Mouse (Mus musculus) hindbrain, embryonic 11.5 days (tissue): Measurements from ENCODE around the gene Sap30bp. TPM values are rescaled to one million over a fixed set of nuclear protein-coding genes. Genes with fewer than 3 reads are reported as not detected.

ENCODE experiments used
- ATAC-seq: fragments of 200-750 bp; cut with Nextera tagmentation; 2 replicates; pipeline ENCODE4 v1.8.0; 2017; ENCODE audit warnings: mild to moderate bottlenecking, moderate TSS enrichment, moderate library complexity; ENCODE audit not compliant: low FRiP score
- DNase-seq: peaks from one replicate; pipeline ENCODE4 v3.0.0-alpha.2; 2015; ENCODE audit warnings: low spot score
- H3K27ac ChIP-seq: fragments of 300-500 bp; sonication (generic); 2 replicates; pipeline ENCODE4 v1.5.1; 2014; ENCODE audit warnings: mild to moderate bottlenecking, low read depth, low read length
- H3K27me3 ChIP-seq: fragments of 300-500 bp; sonication (generic); 2 replicates; pipeline ENCODE4 v1.6.1; 2014; ENCODE audit warnings: mild to moderate bottlenecking, low read length, moderate library complexity, mixed read lengths; ENCODE audit not compliant: control insufficient read depth, insufficient read depth
- H3K36me3 ChIP-seq: fragments of 300-500 bp; sonication (generic); 2 replicates; pipeline ENCODE4 v1.6.1; 2014; ENCODE audit warnings: mild to moderate bottlenecking, low read length, moderate library complexity, mixed read lengths; ENCODE audit not compliant: control insufficient read depth, insufficient read depth
- H3K4me1 ChIP-seq: fragments of 300-500 bp; sonication (generic); replicated peaks from 2 replicates; pipeline ENCODE4 v1.6.1; 2014; ENCODE audit warnings: low read length, mixed read lengths; ENCODE audit not compliant: control insufficient read depth, insufficient read depth
- H3K4me2 ChIP-seq: fragments of 300-500 bp; sonication (generic); replicated peaks from 2 replicates; pipeline ENCODE4 v1.6.1; 2014; ENCODE audit warnings: mild to moderate bottlenecking, low read depth, low read length
- H3K4me3 ChIP-seq: fragments of 300-500 bp; sonication (generic); 2 replicates; pipeline ENCODE4 v1.5.1; 2014; ENCODE audit warnings: low read depth, low read length
- H3K9ac ChIP-seq: fragments of 300-500 bp; sonication (generic); 2 replicates; pipeline ENCODE4 v1.6.1; 2014; ENCODE audit warnings: low read depth, low read length
- H3K9me3 ChIP-seq: fragments of 300-500 bp; sonication (generic); 2 replicates; pipeline ENCODE4 v1.6.1; 2016; ENCODE audit warnings: low read length; ENCODE audit not compliant: control insufficient read depth
- WGBS: fragments of 180-500 bp; shearing (Covaris S2); extraction: QIAGEN DNeasy Blood & Tissue Kit; methylation state at CpG from one replicate; pipeline ENCODE4 v1.1.7; 2014; 5-methylcytosine and 5-hydroxymethylcytosine counted together
- polyA plus RNA-seq: library from polyadenylated mRNA; unstranded; fragments of >200 nt; fragmentation: Nextera tagmentation; extraction: Ambion mirVana; gene quantifications from 2 replicates; pipeline ENCODE4 v1.2.1, GENCODE M21; 2014

The Sap30bp gene
- polyA plus RNA-seq, 1 experiment from 2014 or later, result 57.1 TPM

GRCm38 (mm10) chr11:116014821-116015220 is 81.7 kb downstream of the Sap30bp start:
- H3K36me3 ChIP-seq, result no peaks in the 10 kb centered on the region
- 72% methylated on average over 8 of the region's 8 CpGs for WGBS
- H3K9ac ChIP-seq, result no peak overlapping the region
- DNase-seq (no peak), ATAC-seq (no peak)
- no peaks in the 10 kb centered on the region for H3K9me3 ChIP-seq
- H3K4me1 ChIP-seq, result no peaks in the 10 kb centered on the region; the same call in 1 of the 2 replicates
- H3K27me3 ChIP-seq, result no peaks in the 10 kb centered on the region
- no peak overlapping the region for H3K4me3 ChIP-seq
- H3K4me2 ChIP-seq, result no peak overlapping the region
- H3K27ac ChIP-seq, result no peak overlapping the region

Other genes starting within 250 kb of the Sap30bp start
- gene Grb2, start 224.7 kb upstream of the Sap30bp start, polyA plus RNA-seq, result 76.7 and 79.2 TPM in 2 replicates
- gene Tmem94, start 167.8 kb upstream of the Sap30bp start, polyA plus RNA-seq, result 15.5 and 16.4 TPM in 2 replicates
- 12.2 and 12.9 TPM in 2 replicates for gene Caskin2, start 119.6 kb upstream of the Sap30bp start, polyA plus RNA-seq
- 17.9 and 21.3 TPM in 2 replicates for gene Tsen54, start 118.6 kb upstream of the Sap30bp start, polyA plus RNA-seq
- gene Llgl2, start 109.2 kb upstream of the Sap30bp start, polyA plus RNA-seq, result 3.8 and 5.4 TPM in 2 replicates
- gene Myo15b, start 74.9 kb upstream of the Sap30bp start, polyA plus RNA-seq, result 0.09 TPM in 1 of 2 replicates, not detected in the other
- gene Smim5, start 33.3 kb upstream of the Sap30bp start, polyA plus RNA-seq, result 3.4 and 3.8 TPM in 2 replicates
- 0.40 and 0.65 TPM in 2 replicates for gene Smim6, start 21.3 kb upstream of the Sap30bp start, polyA plus RNA-seq
- gene Recql5, start 195 bp downstream of the Sap30bp start, polyA plus RNA-seq, result 16.0 and 19.9 TPM in 2 replicates
- 0.36 and 0.82 TPM in 2 replicates for gene Itgb4, start 41.4 kb downstream of the Sap30bp start, polyA plus RNA-seq
- 89.0 and 96.3 TPM in 2 replicates for gene Galk1, start 79.4 kb downstream of the Sap30bp start, polyA plus RNA-seq
- 2,172 and 2,203 TPM in 2 replicates for gene H3f3b, start 94.7 kb downstream of the Sap30bp start, polyA plus RNA-seq
- 25.8 and 26.9 TPM in 2 replicates for gene Unk, start 97.0 kb downstream of the Sap30bp start, polyA plus RNA-seq
- 1.1 and 1.3 TPM in 2 replicates for gene Unc13d, start 144.7 kb downstream of the Sap30bp start, polyA plus RNA-seq
- 85.4 and 88.6 TPM in 2 replicates for gene Wbp2, start 153.7 kb downstream of the Sap30bp start, polyA plus RNA-seq
- gene Trim47, start 193.9 kb downstream of the Sap30bp start, polyA plus RNA-seq, result 3.0 TPM in 2 replicates
- gene Trim65, start 197.8 kb downstream of the Sap30bp start, polyA plus RNA-seq, result 1.4 and 2.5 TPM in 2 replicates
- gene Mrpl38, start 205.6 kb downstream of the Sap30bp start, polyA plus RNA-seq, result 93.2 and 100 TPM in 2 replicates
- 28.4 and 32.1 TPM in 2 replicates for gene Fbf1, start 234.9 kb downstream of the Sap30bp start, polyA plus RNA-seq